Mouse (Mus musculus) urinary bladder, postnatal 25 days (tissue): ENCODE measurements around the gene Wdfy3.

Experiments
- DNase-seq: peaks from one replicate; pipeline ENCODE4 v3.0.0; 2022; ENCODE audit warnings: low spot score

Gene Wdfy3

GRCm38 (mm10) chr5:101830180-101830579, 239.5 kb downstream of the Wdfy3 start:
- DNase-seq, result no peak

GRCm38 (mm10) chr5:101828932-101829331, 240.8 kb downstream of the Wdfy3 start:
- no peak for DNase-seq

- peak; percentile 19 for DNase-seq
Observed at GRCm38 (mm10) chr5:101827477-101827876, 242.2 kb downstream of the Wdfy3 start.

GRCm38 (mm10) chr5:101826531-101826970, 243.2 kb downstream of the Wdfy3 start:
- peak; percentile 36 for DNase-seq

- no peak for DNase-seq
Observed at GRCm38 (mm10) chr5:101825111-101825911, 244.4 kb downstream of the Wdfy3 start.

- DNase-seq, result no peak
Observed at GRCm38 (mm10) chr5:101822311-101822670, 247.4 kb downstream of the Wdfy3 start.

- no peak for DNase-seq
Observed at GRCm38 (mm10) chr5:101821491-101822310, 248.0 kb downstream of the Wdfy3 start.

GRCm38 (mm10) chr5:101821052-101821451, 248.7 kb downstream of the Wdfy3 start:
- no peak for DNase-seq

GRCm38 (mm10) chr5:101819844-101820243, 249.9 kb downstream of the Wdfy3 start:
- DNase-seq, result no peak

GRCm38 (mm10) chr5:101819216-101819615, 250.5 kb downstream of the Wdfy3 start:
- no peak for DNase-seq

- DNase-seq, result no peak
Observed at GRCm38 (mm10) chr5:101816822-101817221, 252.9 kb downstream of the Wdfy3 start.

GRCm38 (mm10) chr5:101811296-101812169, 258.2 kb downstream of the Wdfy3 start:
- no peak for DNase-seq

GRCm38 (mm10) chr5:101802358-101803022, 267.2 kb downstream of the Wdfy3 start:
- no peak for DNase-seq

- DNase-seq, result no peak
Observed at GRCm38 (mm10) chr5:101801891-101802290, 267.8 kb downstream of the Wdfy3 start.

GRCm38 (mm10) chr5:101792665-101793064, 277.1 kb downstream of the Wdfy3 start:
- DNase-seq, result no peak

- no peak for DNase-seq
Observed at GRCm38 (mm10) chr5:101790560-101790959, 279.2 kb downstream of the Wdfy3 start.

GRCm38 (mm10) chr5:101789770-101790169, 280.0 kb downstream of the Wdfy3 start:
- no peak for DNase-seq

- DNase-seq, result no peak
Observed at GRCm38 (mm10) chr5:101785921-101786614, 283.7 kb downstream of the Wdfy3 start.

GRCm38 (mm10) chr5:101784787-101785186, 284.9 kb downstream of the Wdfy3 start:
- DNase-seq, result no peak

- no peak for DNase-seq
Observed at GRCm38 (mm10) chr5:101784328-101784727, 285.4 kb downstream of the Wdfy3 start.
